Mouse (Mus musculus): ENCODE measurements around the gene Neurod6. TPM values are rescaled to one million over a fixed set of nuclear protein-coding genes. Genes with fewer than 3 reads are reported as not detected.
"Not testable (repeated sequence)": the region's sequence is repeated elsewhere in the genome, so short reads cannot be mapped to it uniquely, and the experiment has no call there.

Neurod6 gene
- not detected in 3 replicates for total RNA-seq (2017)

GRCm38 (mm10) chr6:55680974-55681373 is at the start of gene Neurod6:
Neurod6 (minus strand) TSS chr6:55681263.
- ATAC-seq (replicated peaks; ENCODE audit: insufficient number of reproducible peaks, low FRiP score, low TSS enrichment, poor library complexity, severe bottlenecking): no peak

GRCm38 (mm10) chr6:55717209-55717608 is 36.1 kb upstream of the Neurod6 start:
- no peak for ATAC-seq (replicated peaks; ENCODE audit: insufficient number of reproducible peaks, low FRiP score, low TSS enrichment, poor library complexity, severe bottlenecking)

GRCm38 (mm10) chr6:55715446-55715845 is 34.4 kb upstream of the Neurod6 start:
- no peak for ATAC-seq (replicated peaks; ENCODE audit: insufficient number of reproducible peaks, low FRiP score, low TSS enrichment, poor library complexity, severe bottlenecking)

- ATAC-seq (replicated peaks; ENCODE audit: insufficient number of reproducible peaks, low FRiP score, low TSS enrichment, poor library complexity, severe bottlenecking): not testable (repeated sequence)
Measured at GRCm38 (mm10) chr6:55710913-55711312, 29.9 kb upstream of the Neurod6 start.

- no peak for ATAC-seq (replicated peaks; ENCODE audit: insufficient number of reproducible peaks, low FRiP score, low TSS enrichment, poor library complexity, severe bottlenecking)
Measured at GRCm38 (mm10) chr6:55704759-55705104, 23.7 kb upstream of the Neurod6 start.

- no peak for ATAC-seq (replicated peaks; ENCODE audit: insufficient number of reproducible peaks, low FRiP score, low TSS enrichment, poor library complexity, severe bottlenecking)
Measured at GRCm38 (mm10) chr6:55704061-55704758, 23.1 kb upstream of the Neurod6 start.

- no peak for ATAC-seq (replicated peaks; ENCODE audit: insufficient number of reproducible peaks, low FRiP score, low TSS enrichment, poor library complexity, severe bottlenecking)
Measured at GRCm38 (mm10) chr6:55700392-55701386, 19.6 kb upstream of the Neurod6 start.

GRCm38 (mm10) chr6:55690015-55690531 is 9.0 kb upstream of the Neurod6 start:
- ATAC-seq (replicated peaks; ENCODE audit: insufficient number of reproducible peaks, low FRiP score, low TSS enrichment, poor library complexity, severe bottlenecking): no peak

- no peak for ATAC-seq (replicated peaks; ENCODE audit: insufficient number of reproducible peaks, low FRiP score, low TSS enrichment, poor library complexity, severe bottlenecking)
Measured at GRCm38 (mm10) chr6:55683506-55683905, 2.4 kb upstream of the Neurod6 start.

- ATAC-seq (replicated peaks; ENCODE audit: insufficient number of reproducible peaks, low FRiP score, low TSS enrichment, poor library complexity, severe bottlenecking): no peak
Measured at GRCm38 (mm10) chr6:55682886-55683285, 1.8 kb upstream of the Neurod6 start.

- ATAC-seq (replicated peaks; ENCODE audit: insufficient number of reproducible peaks, low FRiP score, low TSS enrichment, poor library complexity, severe bottlenecking): no peak
Measured at GRCm38 (mm10) chr6:55678571-55679185, 2.4 kb downstream of the Neurod6 start.

GRCm38 (mm10) chr6:55677326-55677725 is 3.7 kb downstream of the Neurod6 start:
- ATAC-seq (replicated peaks; ENCODE audit: insufficient number of reproducible peaks, low FRiP score, low TSS enrichment, poor library complexity, severe bottlenecking): no peak

- ATAC-seq (replicated peaks; ENCODE audit: insufficient number of reproducible peaks, low FRiP score, low TSS enrichment, poor library complexity, severe bottlenecking): no peak
Measured at GRCm38 (mm10) chr6:55676663-55677311, 4.3 kb downstream of the Neurod6 start.

- no peak for ATAC-seq (replicated peaks; ENCODE audit: insufficient number of reproducible peaks, low FRiP score, low TSS enrichment, poor library complexity, severe bottlenecking)
Measured at GRCm38 (mm10) chr6:55676141-55676662, 4.9 kb downstream of the Neurod6 start.

GRCm38 (mm10) chr6:55667801-55668200 is 13.3 kb downstream of the Neurod6 start:
- no peak for ATAC-seq (replicated peaks; ENCODE audit: insufficient number of reproducible peaks, low FRiP score, low TSS enrichment, poor library complexity, severe bottlenecking)

GRCm38 (mm10) chr6:55661126-55661915 is 19.7 kb downstream of the Neurod6 start:
- ATAC-seq (replicated peaks; ENCODE audit: insufficient number of reproducible peaks, low FRiP score, low TSS enrichment, poor library complexity, severe bottlenecking): no peak

- no peak for ATAC-seq (replicated peaks; ENCODE audit: insufficient number of reproducible peaks, low FRiP score, low TSS enrichment, poor library complexity, severe bottlenecking)
Measured at GRCm38 (mm10) chr6:55649996-55650395, 31.1 kb downstream of the Neurod6 start.

GRCm38 (mm10) chr6:55649581-55649980 is 31.5 kb downstream of the Neurod6 start:
- ATAC-seq (replicated peaks; ENCODE audit: insufficient number of reproducible peaks, low FRiP score, low TSS enrichment, poor library complexity, severe bottlenecking): no peak
